Mouse (Mus musculus): ENCODE data around the gene Gata2.

Gene Gata2

GRCm38 (mm10) chr6:88255435-88255834 lies 61.7 kb downstream of the Gata2 start:
- no peak for DNase-seq (ENCODE audit: low spot score in 2 of 2)
